Mouse (Mus musculus) right cerebral cortex, adult 18-20 months (tissue): ENCODE measurements around the gene Nkapl.
"Not testable (repeated sequence)": the region's sequence is repeated elsewhere in the genome, so short reads cannot be mapped to it uniquely, and the experiment has no call there.

Source experiments
- DNase-seq: peaks from one replicate; pipeline ENCODE4 v3.0.0; 2022; ENCODE audit warnings: mixed read lengths

Gene Nkapl

DNA sequence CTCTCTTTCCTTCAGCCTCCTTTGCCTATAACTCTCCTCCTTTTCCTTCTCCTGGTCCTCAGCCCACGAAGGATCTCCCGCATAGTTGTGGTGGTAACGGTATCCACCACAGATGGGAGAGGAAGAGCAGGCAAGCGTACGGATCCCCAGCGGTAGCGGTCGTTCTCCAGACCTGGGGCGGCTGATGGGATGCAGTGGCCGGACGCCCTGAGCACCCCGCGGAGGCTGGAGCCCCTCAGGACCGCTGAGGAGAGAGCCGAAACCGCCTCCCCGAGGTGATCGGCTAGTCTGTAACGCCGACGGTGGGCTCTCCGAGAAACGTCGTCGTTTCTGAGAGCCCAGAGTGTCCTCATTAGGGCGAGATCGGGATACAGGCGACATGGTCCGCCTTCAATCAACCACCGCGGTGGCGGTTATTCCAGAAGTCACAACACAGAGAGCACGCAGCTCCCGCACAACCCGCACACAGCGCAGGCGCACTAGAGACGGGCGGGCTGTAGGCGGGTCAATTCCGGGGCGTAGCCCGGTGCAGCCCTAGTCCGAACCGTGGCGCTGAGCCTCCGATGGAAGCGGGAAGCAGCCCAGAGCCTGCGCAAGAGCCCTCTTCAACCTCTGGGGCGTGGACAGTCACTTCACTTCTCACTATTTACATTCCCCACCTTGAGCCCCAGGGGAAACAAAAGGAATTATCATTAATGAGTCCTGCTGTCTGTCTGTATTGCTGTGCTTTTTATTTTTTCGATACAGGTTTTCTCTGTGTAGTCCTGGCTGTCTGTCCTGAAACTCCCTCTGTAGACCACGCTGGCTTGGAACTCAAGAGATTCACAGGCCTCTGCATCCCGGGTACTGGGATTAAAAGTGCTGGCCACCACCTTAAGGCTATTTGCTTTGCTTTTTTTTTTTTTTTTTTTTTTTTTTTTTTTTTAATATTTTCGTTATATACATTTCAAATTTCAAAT lies at the start of gene Nkapl:
Nkapl (minus strand) TSS at position 449 of the 959 bp plus-strand sequence.
- DNase-seq, result peak; percentile 83

GRCm38 (mm10) chr13:21506221-21506649 lies 37.9 kb upstream of the Nkapl start:
- DNase-seq, result peak; percentile 84

- no peak for DNase-seq
These were observed 34.0 kb upstream of the Nkapl start for GRCm38 (mm10) chr13:21502296-21502695.

DNA sequence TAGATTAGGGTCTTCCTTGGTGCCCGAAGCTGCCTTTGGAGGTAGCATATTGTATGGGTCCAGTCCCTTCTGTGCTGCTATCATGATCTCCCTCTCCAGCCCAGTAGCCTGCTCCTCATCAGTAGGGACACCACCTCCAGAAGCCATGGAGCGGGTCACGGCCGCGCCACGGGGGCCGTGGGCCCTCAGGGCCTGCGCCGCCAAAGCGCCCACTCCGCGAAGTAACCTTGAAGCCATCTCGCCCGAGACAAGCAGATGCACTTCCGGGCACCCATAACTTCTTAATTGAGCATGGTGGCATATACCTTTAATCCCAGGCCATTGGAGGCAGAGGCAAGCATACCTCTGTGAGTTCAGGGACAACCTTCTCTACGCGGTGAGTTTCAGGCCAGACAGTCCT lies 32.9 kb upstream of the Nkapl start, which contains the start of gene Gm11273:
Gm11273 (minus strand) TSS at position 237 of the 400 bp plus-strand sequence.
- DNase-seq, result not testable (repeated sequence)

DNA sequence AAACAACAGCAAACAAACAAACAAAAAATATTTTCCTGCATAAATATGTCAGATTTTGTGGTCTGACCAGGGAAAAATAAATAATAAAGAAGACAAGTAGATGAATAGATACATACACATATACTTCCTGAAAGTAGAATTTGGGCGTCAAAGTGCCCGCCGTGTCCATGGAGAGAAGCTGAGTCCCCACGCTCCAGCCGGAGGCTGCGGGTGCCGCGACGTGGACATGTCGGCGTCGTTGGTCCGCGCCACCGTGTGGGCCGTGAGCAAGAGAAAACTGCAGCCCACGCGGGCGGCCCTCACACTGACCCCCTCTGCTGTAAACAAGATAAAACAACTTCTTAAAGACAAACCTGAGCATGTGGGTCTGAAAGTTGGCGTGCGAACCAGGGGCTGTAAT lies 26.8 kb upstream of the Nkapl start, which contains the start of gene AK157302:
AK157302 (plus strand) TSS at position 144 of the 400 bp plus-strand sequence.
- DNase-seq, result no peak

DNA sequence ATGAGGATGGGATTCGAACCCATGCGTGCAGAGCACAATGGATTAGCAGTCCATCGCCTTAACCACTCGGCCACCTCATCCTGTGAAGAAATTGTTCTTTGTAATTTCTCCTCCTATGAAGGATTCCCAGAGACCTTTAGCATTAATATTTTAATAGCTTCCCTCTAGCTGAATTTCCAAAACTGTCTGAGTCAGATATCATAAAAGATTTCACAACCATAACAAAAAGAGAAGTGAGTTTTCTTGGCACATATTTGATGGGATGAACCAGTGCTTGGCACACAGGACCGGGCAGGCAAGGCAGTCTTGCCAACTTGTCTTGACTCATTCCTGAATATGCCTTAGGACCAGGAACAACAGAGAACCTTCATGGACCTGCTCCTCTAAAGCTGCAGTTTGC lies 24.5 kb upstream of the Nkapl start:
- DNase-seq, result no peak

GRCm38 (mm10) chr13:21486881-21487280 lies 18.6 kb upstream of the Nkapl start:
- no peak for DNase-seq

DNA sequence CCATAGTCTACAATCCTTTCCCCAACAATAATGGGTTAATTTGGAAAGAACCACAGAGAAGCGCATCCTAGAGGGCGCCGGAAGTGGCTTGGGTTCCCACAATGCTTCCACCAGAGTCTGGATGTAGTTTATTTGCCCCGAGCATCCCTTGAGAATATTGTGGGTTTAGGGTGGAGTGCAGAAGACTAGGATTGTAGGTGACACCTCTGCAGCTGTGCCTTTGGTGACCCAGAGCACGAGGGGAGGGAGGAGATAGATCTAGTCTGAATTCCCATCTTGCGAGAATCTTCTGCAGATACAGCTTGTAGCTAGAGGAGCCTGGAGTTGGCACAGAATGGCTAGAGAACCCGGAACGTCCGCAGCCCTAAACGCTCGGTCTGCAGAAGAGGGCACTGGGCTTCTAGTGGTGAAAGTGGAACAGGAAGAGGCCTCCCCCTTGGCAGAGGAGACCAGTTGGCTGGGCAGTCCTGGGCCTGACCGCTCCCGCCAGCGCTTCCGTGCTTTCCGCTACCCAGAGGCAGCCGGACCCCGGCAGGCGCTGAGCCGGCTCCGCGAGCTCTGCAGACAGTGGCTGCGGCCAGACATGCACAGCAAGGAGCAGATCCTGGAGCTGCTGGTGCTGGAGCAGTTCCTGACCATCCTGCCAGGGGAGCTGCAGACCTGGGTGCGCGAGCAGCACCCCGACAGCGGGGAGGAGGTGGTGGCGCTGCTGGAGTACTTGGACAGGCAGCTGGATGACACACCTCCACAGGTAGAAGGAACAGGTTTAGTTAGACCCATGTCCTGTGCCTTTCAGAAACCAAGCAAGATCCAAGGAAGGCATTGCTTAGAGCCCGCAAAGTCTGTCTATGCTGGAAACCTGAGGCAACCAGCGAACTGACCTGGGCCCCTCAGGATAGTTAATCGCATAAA lies 10.7 kb upstream of the Nkapl start, which contains the start of the genes Zkscan4 and Gm10065:
Zkscan4 (plus strand) TSS at position 149 of the 912 bp plus-strand sequence.
Gm10065 (minus strand) TSS at position 683 of the 912 bp plus-strand sequence.
- peak; percentile 84 for DNase-seq

GRCm38 (mm10) chr13:21472427-21472826 lies 4.1 kb upstream of the Nkapl start:
- DNase-seq, result no peak

DNA sequence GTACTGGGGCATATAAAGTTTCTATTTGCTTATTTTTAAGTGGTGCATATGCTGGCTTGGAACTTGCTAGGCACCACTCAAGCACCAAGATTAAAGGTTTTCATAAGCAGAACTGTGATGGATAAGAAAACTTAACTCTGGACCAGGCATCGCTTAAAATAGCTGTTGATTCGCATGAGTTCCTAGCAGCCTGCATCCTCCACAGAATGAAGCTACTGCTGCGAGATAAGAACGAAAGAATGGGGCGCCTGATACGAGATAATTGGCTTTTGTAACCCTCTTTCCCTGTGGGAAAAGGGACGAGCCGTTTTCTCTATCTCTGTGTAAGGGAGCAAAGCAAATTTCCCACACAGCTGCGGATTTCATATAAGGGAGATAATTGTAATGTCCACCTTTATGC lies 788 bp upstream of the Nkapl start:
- DNase-seq, result no peak

DNA sequence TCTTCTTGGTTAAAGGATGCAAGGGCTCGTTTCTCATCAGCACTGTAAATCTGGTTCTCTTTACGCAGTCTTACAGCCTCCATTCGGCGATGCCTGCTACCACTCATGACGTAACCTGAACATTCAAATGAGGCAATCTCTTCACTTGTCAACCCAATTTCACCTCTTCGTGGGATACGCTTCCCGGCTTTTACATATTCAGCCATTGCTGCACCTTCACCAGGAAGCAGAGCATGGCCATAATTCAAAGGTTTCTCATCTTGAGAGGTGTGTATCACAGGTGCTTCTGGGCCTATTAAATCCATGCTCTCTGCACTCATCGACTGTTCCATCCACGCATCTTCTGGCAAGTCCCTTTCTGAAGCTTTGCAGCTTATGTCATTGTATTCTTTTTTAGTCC lies 973 bp downstream of the Nkapl start:
- DNase-seq, result no peak

- not testable (repeated sequence) for DNase-seq
These were observed 5.8 kb downstream of the Nkapl start for GRCm38 (mm10) chr13:21462516-21462915.

DNA sequence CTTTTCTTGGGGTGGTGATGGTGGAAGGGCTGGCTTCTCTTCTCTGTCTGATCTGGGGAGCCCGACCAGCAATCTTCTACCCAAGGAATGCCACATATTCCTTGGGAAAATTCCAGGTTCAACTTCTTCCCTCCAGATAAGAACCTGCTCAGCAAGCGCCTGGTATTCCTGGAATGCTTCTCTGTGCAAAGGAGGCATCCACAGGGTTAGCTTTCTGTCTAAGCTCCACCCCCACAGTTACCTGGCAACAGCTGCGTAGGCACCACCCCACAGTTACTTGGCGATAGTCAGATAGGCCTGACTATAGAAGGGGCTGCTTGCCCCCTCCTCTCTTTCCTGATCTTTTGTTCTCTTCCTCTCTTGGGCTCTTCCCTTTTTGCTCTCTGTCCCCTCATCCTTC lies 12.0 kb downstream of the Nkapl start:
- DNase-seq, result no peak

DNA sequence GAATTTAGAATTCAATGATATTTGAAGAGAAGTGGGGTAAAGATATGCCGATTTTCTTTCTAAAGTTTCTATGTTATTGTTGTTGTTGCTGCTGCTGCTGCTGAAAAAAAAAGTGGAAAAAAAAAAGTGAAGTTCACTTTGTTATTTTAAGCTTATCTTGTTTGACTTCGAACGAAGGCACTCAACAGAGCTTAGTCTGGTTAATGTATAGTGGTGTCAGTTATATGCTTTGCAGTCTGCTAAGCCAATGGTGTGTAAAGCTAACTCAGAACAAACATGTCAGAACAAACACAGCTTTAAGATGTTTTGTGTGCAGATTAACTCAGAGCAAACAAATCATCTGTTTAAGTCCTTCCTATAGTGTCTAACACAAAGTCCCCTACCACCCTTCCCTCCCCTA lies 14.2 kb downstream of the Nkapl start:
- no peak for DNase-seq

DNA sequence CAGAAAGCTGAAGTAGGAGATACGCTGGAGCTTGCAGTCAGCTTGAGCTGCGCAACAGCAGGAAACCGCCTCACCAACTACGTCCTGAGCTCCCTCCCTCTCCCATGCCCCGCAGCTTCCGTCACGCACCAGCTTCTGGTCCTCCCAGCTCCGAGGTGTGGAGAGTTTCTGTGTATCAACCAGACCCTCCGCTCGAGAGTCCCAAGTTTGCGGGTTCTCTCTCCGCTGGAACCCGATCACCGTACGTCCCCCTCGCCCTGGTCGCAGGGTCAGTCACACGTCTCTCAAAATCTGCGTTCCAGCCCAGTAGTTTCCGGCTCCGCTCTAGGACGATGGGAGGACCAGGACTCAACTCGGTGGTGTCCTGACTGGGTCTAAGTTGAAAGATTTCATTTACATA lies 14.9 kb downstream of the Nkapl start, which contains the start of gene Zscan26:
Zscan26 (minus strand) TSS at position 282 of the 400 bp plus-strand sequence.
- peak; percentile 89 for DNase-seq

- DNase-seq, result no peak
These were observed 15.3 kb downstream of the Nkapl start for GRCm38 (mm10) chr13:21453042-21453441.

- no peak for DNase-seq
These were observed 20.3 kb downstream of the Nkapl start for GRCm38 (mm10) chr13:21447856-21448614.

GRCm38 (mm10) chr13:21446796-21447195 lies 21.5 kb downstream of the Nkapl start:
- no peak for DNase-seq

GRCm38 (mm10) chr13:21441207-21441572 lies 27.1 kb downstream of the Nkapl start:
- DNase-seq, result no peak

DNA sequence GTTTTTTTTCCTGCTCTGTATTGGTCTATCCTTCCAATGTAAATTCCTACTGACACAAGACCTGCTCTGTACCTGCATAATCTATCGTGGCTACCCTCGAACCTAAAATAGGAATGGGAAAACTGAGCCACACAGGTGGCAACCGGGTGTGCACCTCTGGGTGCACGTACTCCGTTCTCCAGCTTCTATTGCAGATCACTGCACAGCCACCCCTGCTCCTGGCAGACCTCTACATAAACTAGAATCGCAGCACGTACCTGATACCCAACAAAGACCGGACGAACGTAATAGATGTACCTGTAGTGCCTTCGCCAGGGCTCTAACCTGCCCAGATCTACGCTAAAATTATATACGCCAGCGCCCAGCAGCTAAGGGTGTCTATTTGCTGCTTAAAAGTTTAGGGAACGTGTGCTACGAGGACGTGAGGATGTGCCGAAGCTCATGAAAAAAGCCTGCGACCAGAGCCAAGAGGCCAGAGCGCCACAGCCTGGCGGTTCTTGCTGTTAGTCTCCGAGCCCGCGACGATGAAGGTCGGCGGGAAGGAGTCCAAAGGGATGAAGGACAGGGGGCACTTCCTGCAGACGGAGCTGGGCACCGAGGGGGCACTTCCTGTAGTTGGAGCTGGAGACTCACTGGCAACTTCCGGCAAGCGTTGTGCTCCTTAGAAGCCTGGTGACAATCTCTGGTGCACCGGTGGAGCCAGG lies 27.7 kb downstream of the Nkapl start, which contains the start of gene Pgbd1:
Pgbd1 (minus strand) TSS at position 556 of the 704 bp plus-strand sequence.
- DNase-seq, result peak; percentile 81

DNA sequence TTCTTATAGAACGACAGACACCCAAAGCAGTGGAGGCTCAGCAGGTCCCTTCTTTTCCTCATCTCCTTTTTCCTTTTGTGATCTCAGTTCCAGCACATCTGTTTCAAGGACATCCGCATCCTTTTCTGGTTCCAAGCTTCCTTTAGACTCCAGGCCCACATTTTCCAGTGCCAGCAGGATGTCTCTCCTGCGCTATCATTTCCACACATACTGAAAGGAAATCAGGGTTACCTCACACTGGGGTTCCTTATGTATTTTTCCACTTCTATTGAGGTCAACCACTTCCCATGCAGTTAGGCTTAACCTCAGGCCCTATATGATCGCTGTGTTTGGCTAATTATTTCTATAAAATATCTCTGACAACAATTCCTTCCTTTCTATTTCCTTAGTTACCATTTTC lies 32.8 kb downstream of the Nkapl start:
- DNase-seq, result no peak
